Mouse (Mus musculus) midbrain, embryonic 16.5 days (tissue): ENCODE results near the gene Cisd3. TPM values are rescaled to one million over a fixed set of nuclear protein-coding genes. Genes with fewer than 3 reads are reported as not detected.

Experiments
- ATAC-seq: fragments of 200-750 bp; cut with Nextera tagmentation; 2 replicates; pipeline ENCODE4 v1.8.0; 2017; ENCODE audit warnings: moderate TSS enrichment
- H3K27ac ChIP-seq: fragments of 300-500 bp; sonication (generic); 2 replicates; pipeline ENCODE4 v1.5.1; 2014; ENCODE audit warnings: mild to moderate bottlenecking, low read length, mixed read lengths
- H3K27me3 ChIP-seq: fragments of 300-500 bp; sonication (generic); 2 replicates; pipeline ENCODE4 v1.6.1; 2014; ENCODE audit warnings: low read depth, low read length, mixed read lengths; ENCODE audit not compliant: control insufficient read depth, insufficient read depth
- H3K36me3 ChIP-seq: fragments of 300-500 bp; sonication (generic); 2 replicates; pipeline ENCODE4 v1.6.1; 2014; ENCODE audit warnings: mild to moderate bottlenecking, low read length, moderate library complexity, mixed read lengths; ENCODE audit not compliant: control insufficient read depth, insufficient read depth
- H3K4me1 ChIP-seq: fragments of 300-500 bp; sonication (generic); 2 replicates; pipeline ENCODE4 v1.6.1; 2014; ENCODE audit warnings: mild to moderate bottlenecking, low read length, mixed read lengths; ENCODE audit not compliant: control insufficient read depth, insufficient read depth
- H3K4me2 ChIP-seq: fragments of 300-500 bp; sonication (generic); 2 replicates; pipeline ENCODE4 v1.6.1; 2014; ENCODE audit warnings: mild to moderate bottlenecking, low read length, mixed read lengths
- H3K4me3 ChIP-seq: fragments of 300-500 bp; sonication (generic); 2 replicates; pipeline ENCODE4 v1.5.1; 2014; ENCODE audit warnings: low read depth, mild to moderate bottlenecking, low read length, moderate library complexity, mixed read lengths
- H3K9ac ChIP-seq: fragments of 300-500 bp; sonication (generic); 2 replicates; pipeline ENCODE4 v1.6.1; 2014; ENCODE audit warnings: low read depth, low read length, mixed read lengths
- H3K9me3 ChIP-seq: fragments of 300-500 bp; sonication (generic); replicated peaks from 2 replicates; pipeline ENCODE4 v1.6.1; 2014; ENCODE audit warnings: mild to moderate bottlenecking, low read length, mixed read lengths; ENCODE audit not compliant: control insufficient read depth, poor library complexity, severe bottlenecking
- WGBS: fragments of 180-500 bp; shearing (Covaris S2); extraction: QIAGEN DNeasy Blood & Tissue Kit; methylation state at CpG from one replicate; pipeline ENCODE4 v1.1.7; 2014; 5-methylcytosine and 5-hydroxymethylcytosine counted together
- polyA plus RNA-seq: library from polyadenylated mRNA; unstranded; fragments of >200 nt; fragmentation: Nextera tagmentation; extraction: Ambion mirVana; gene quantifications from 2 replicates; pipeline ENCODE4 v1.2.1, GENCODE M21; 2015

The Cisd3 gene
- polyA plus RNA-seq, 1 experiment from 2014 or later = 29.8 TPM

GRCm38 (mm10) chr11:97677842-97678241 is 7.8 kb upstream of the Cisd3 start:
- Histone ChIP-seq H3K27ac (no peak overlapping the region), H3K4me1 (peaks cover 5% of the 10 kb centered on the region; the same call in 1 of the 2 replicates)

GRCm38 (mm10) chr11:97678301-97678700 is 7.3 kb upstream of the Cisd3 start:
- H3K9ac ChIP-seq = no peak overlapping the region
- H3K9me3 ChIP-seq = no peaks in the 10 kb centered on the region
- H3K27me3 ChIP-seq = no peaks in the 10 kb centered on the region
- no peak overlapping the region for H3K4me3 ChIP-seq
- peaks cover 5% of the 10 kb centered on the region; the same call in 1 of the 2 replicates for H3K4me1 ChIP-seq
- peaks cover 26% of the 10 kb centered on the region for H3K36me3 ChIP-seq
- WGBS = 57% methylated on average over 15 of the region's 15 CpGs
- no peak for ATAC-seq
- H3K4me2 ChIP-seq = no peak overlapping the region
- H3K27ac ChIP-seq = no peak overlapping the region

More at GRCm38 (mm10) chr11:97677842-97678241, 7.8 kb upstream of the Cisd3 start:
- Histone ChIP-seq H3K9me3 (no peaks in the 10 kb centered on the region), H3K4me2 (no peak overlapping the region), H3K9ac (no peak overlapping the region), H3K27me3 (no peaks in the 10 kb centered on the region), H3K4me3 (no peak overlapping the region), H3K36me3 (peaks cover 29% of the 10 kb centered on the region)
- ATAC-seq = no peak
- 41% methylated on average over 8 of the region's 8 CpGs for WGBS

- Histone ChIP-seq H3K9ac (no peak overlapping the region), H3K4me2 (no peak overlapping the region), H3K4me3 (no peak overlapping the region), H3K36me3 (peaks cover 13% of the 10 kb centered on the region), H3K4me1 (peaks cover 6% of the 10 kb centered on the region; the same call in 1 of the 2 replicates), H3K27ac (no peak overlapping the region), H3K9me3 (no peaks in the 10 kb centered on the region), H3K27me3 (no peaks in the 10 kb centered on the region)
- no peak for ATAC-seq
- WGBS = 51% methylated on average over 12 of the region's 12 CpGs
These were observed 5.2 kb upstream of the Cisd3 start for GRCm38 (mm10) chr11:97680430-97680829.

- no peak overlapping the region for H3K4me3 ChIP-seq
- no peak overlapping the region for H3K4me2 ChIP-seq
- no peaks in the 10 kb centered on the region for H3K27me3 ChIP-seq
- no peak for ATAC-seq
- no peaks in the 10 kb centered on the region for H3K9me3 ChIP-seq
- H3K27ac ChIP-seq = no peak overlapping the region
- peaks cover 7% of the 10 kb centered on the region for H3K4me1 ChIP-seq
- peaks cover 11% of the 10 kb centered on the region for H3K36me3 ChIP-seq
- WGBS = 79% methylated on average over 6 of the region's 6 CpGs
- H3K9ac ChIP-seq = no peak overlapping the region
These were observed 3.0 kb upstream of the Cisd3 start for GRCm38 (mm10) chr11:97682504-97683055.

GRCm38 (mm10) chr11:97684063-97684680 is 1.5 kb upstream of the Cisd3 start:
- H3K4me2 ChIP-seq = no peak overlapping the region
- H3K27me3 ChIP-seq = no peaks in the 10 kb centered on the region
- H3K9ac ChIP-seq = no peak overlapping the region
- no peak overlapping the region for H3K27ac ChIP-seq
- H3K9me3 ChIP-seq = no peaks in the 10 kb centered on the region
- H3K36me3 ChIP-seq = peaks cover 11% of the 10 kb centered on the region
- H3K4me1 ChIP-seq = peaks cover 7% of the 10 kb centered on the region
- H3K4me3 ChIP-seq = no peak overlapping the region
- ATAC-seq = no peak
- WGBS = 86% methylated on average over 6 of the region's 6 CpGs

- H3K27ac ChIP-seq = no peak overlapping the region
- H3K9ac ChIP-seq = no peak overlapping the region
- H3K4me2 ChIP-seq = no peak overlapping the region; the same call in 1 of the 2 replicates
- 25% methylated on average over 7 of the region's 7 CpGs for WGBS
- peaks cover 7% of the 10 kb centered on the region for H3K4me1 ChIP-seq
- no peaks in the 10 kb centered on the region for H3K27me3 ChIP-seq
- no peaks in the 10 kb centered on the region for H3K9me3 ChIP-seq
- H3K4me3 ChIP-seq = no peak overlapping the region
- peaks cover 7% of the 10 kb centered on the region for H3K36me3 ChIP-seq
- no peak for ATAC-seq
These were observed 860 bp upstream of the Cisd3 start for GRCm38 (mm10) chr11:97684766-97685165.

GRCm38 (mm10) chr11:97686322-97686908 is 789 bp downstream of the Cisd3 start:
- Histone ChIP-seq H3K9me3 (no peaks in the 10 kb centered on the region), H3K4me2 (peak overlapping the region; percentile 94), H3K36me3 (peaks cover 17% of the 10 kb centered on the region), H3K9ac (0 out of 2 replicates have a peak overlapping the region, but pooled peaks have one; percentile 72), H3K27ac (no peak overlapping the region), H3K27me3 (no peaks in the 10 kb centered on the region), H3K4me1 (peaks cover 7% of the 10 kb centered on the region), H3K4me3 (peak overlapping the region; percentile 48)
- ATAC-seq = no peak
- WGBS = 77% methylated on average over 11 of the region's 11 CpGs

GRCm38 (mm10) chr11:97687061-97687460 is 1.4 kb downstream of the Cisd3 start:
- Histone ChIP-seq H3K27ac (no peak overlapping the region), H3K4me2 (no peak overlapping the region), H3K36me3 (peaks cover 17% of the 10 kb centered on the region), H3K9me3 (no peaks in the 10 kb centered on the region), H3K9ac (no peak overlapping the region), H3K4me1 (peaks cover 7% of the 10 kb centered on the region), H3K27me3 (no peaks in the 10 kb centered on the region), H3K4me3 (no peak overlapping the region)
- no peak for ATAC-seq
- WGBS = 89% methylated on average over 3 of the region's 3 CpGs

GRCm38 (mm10) chr11:97689861-97690260 is 4.2 kb downstream of the Cisd3 start:
- Histone ChIP-seq H3K9ac (no peak overlapping the region), H3K36me3 (peaks cover 22% of the 10 kb centered on the region), H3K4me3 (no peak overlapping the region), H3K4me1 (peaks cover 17% of the 10 kb centered on the region), H3K27me3 (no peaks in the 10 kb centered on the region), H3K27ac (no peak overlapping the region), H3K4me2 (no peak overlapping the region), H3K9me3 (no peaks in the 10 kb centered on the region)
- WGBS = 35% methylated on average over 10 of the region's 10 CpGs
- ATAC-seq = no peak
